Mouse (Mus musculus) erythroblast, embryonic 14.5 days (primary cell): ENCODE results near the gene Psmd9.

Source experiments
- GATA1 ChIP-seq: IDR thresholded peaks from 2 replicates; pipeline ENCODE4 v1.6.1; 2012; ENCODE audit warnings: low read length, inconsistent platforms, mixed read lengths
- TAL1 ChIP-seq: IDR thresholded peaks from 3 replicates; pipeline ENCODE4 v1.6.1; 2012; ENCODE audit warnings: low read length, inconsistent platforms, mixed read lengths

DNA sequence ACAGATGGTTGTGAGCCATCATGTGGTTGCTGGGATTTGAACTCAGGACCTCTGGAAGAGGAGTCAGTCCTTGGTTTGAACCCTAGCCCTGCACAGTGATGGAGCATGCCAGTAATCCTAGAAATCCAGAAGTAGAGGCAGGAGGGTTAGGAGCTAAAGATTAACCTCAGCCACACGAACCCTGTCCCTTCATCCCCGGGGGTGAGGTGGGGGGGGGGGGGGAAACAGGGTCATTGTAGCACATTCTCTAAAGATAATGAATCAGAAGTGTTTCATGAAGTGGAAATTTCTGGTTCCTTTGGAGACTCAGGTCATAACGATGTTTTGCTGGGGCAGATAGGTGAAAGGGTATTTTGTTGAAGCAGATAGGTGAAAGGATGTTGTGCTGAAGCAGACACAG, 21.7 kb downstream of the Psmd9 start:
- TF ChIP-seq GATA1 (no peak), TAL1 (no peak)
